Mouse (Mus musculus) layer of hippocampus, postnatal 14 days (tissue): ENCODE measurements at regions not wholly inside any gene's neighbourhood (a gene's known extent, or its start where the extent isn't known, plus 50 kb on each side); places are given as distances from the start of the nearest gene placed in this dataset.
"Not testable (repeated sequence)": the region's sequence is repeated elsewhere in the genome, so short reads cannot be mapped to it uniquely, and the experiment has no call there.

Source experiments
- DNase-seq, 2 experiments: peaks; one replicate each; pipeline ENCODE4 v3.0.0; 2021 to 2022; ENCODE audit warnings: low spot score in 2 of 2, mixed read lengths in 1 of 2

DNA sequence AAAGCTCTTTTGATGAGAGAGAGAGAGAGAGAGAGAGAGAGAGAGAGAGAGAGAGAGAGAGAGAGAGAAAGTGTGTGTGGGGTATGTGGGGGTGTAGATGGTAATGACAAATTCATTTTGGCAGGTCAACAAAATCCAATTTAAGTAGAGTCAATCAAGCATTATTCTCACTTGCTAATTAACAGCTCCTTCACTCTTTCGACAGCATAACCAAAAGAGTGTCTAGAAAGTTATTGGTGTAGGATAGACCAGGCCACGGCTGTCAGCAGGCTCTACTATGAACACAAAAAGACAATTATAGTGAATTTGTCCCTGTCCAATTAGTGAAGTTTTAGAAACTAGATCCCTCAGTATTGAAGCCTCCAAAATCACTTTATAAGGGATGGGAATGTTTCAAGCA lies 378.2 kb downstream of the Pcdh20 start:
- peak in 1 of 2 experiments; percentile 8 for DNase-seq

DNA sequence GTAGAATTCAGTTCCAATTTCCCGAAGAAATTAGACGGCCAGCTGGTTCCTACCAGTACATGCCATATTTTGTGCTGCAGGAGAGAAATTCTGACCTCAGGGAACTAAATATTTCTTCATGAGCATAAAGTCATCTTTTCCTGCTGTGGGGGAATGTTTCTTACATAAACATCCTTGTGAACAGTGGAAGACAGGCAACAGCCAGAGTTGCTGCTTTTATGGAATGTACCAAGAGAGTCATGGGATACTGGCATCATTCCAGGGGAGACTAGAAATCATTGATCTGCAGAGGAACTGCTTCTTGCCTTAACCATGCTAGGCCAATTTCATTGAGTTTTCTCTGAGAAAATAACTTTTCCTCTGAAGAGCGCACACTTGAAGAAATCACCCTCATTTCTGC lies 386.3 kb downstream of the Pcdh20 start:
- no peak for DNase-seq

GRCm38 (mm10) chr14:88072880-88073468 lies 398.2 kb downstream of the Pcdh20 start:
- no peak for DNase-seq

DNA sequence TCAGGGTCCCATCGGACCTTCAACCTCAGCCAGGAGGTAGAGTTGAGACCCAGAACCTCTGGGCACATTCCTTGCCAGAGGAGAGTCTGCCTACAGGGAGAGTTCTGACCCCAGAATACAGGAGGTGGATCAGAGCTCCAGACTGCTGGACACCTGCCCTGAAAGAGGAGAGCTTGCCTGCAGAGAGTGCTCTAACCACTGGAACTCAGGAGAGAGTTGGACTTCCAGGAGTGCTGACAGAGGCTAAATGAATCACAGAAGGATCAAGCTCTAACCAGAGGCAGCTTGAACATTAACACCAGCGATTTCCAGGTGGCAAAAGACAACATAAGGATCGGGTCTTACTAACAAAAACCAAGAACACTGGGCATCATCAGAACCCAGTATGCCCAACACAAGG lies 423.6 kb downstream of the Pcdh20 start:
- DNase-seq: not testable (repeated sequence)

GRCm38 (mm10) chr14:88013882-88014281 lies 457.3 kb downstream of the Pcdh20 start:
- no peak for DNase-seq

- no peak for DNase-seq
Measured at GRCm38 (mm10) chr14:88013186-88013585, 458.0 kb downstream of the Pcdh20 start.

DNA sequence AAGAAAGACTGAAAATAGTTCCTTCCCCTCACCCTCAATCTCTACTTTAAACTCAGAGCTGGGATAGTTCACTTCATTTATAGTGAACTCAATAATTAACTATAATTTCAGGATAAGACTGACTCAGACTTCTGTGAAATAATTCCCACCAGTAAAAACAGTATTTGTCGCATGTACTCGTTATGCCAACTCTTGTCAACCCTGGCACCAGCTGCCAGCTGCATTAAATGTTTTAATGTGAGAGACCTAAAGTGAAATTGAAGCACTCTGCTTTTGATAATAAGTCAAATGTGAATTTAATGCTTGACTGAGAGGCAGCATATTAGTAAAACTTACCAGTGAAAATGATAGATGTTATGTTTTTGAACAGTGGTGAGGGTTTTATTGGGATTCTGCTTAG lies 474.6 kb downstream of the Pcdh20 start:
- DNase-seq: no peak
